Mouse (Mus musculus): ENCODE measurements around the gene Olfr53.

DNA sequence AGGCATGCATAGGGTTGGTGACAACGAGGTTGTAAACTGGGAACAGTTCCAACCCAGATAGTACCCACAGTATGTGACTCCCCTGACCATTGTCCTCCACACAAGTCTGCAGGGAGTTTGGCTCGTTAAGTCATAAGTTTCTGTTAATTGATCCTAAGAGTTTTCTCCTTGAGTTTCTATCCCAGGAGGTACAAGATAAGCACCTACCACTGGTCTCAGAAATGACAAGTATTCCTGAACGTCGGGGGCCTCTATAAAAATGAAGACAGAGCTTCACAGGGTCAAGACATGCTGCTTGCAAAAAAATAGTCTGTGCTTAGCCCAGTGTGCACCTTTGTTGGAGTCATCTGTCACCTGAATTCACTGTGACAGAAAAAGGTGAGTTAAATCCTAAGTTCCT lies 13.4 kb downstream of the Olfr53 start, which contains the start of gene Olfr539:
- TF ChIP-seq HCFC1 (IDR thresholded peaks at IDR 0.05; ENCODE audit: borderline replicate concordance, insufficient read depth, low read length) (no peak), CHD2 (IDR thresholded peaks at IDR 0.05; ENCODE audit: low read depth, low read length) (no peak)
